Mouse (Mus musculus) heart, postnatal 0 days (tissue): ENCODE results near the gene Rptor. TPM values are rescaled to one million over a fixed set of nuclear protein-coding genes. Genes with fewer than 3 reads are reported as not detected.

Experiments used
- ATAC-seq: fragments of 200-750 bp; cut with Nextera tagmentation; 2 replicates; pipeline ENCODE4 v1.8.0; 2017; ENCODE audit warnings: low read depth, moderate number of reproducible peaks, moderate library complexity; ENCODE audit not compliant: insufficient read depth
- DNase-seq: peaks from one replicate; pipeline ENCODE4 v3.0.0-alpha.2; 2016; ENCODE audit warnings: low spot score
- H3K27ac ChIP-seq: fragments of 300-500 bp; sonication (generic); 2 replicates; pipeline ENCODE4 v1.5.1; 2014; ENCODE audit warnings: low read depth, mild to moderate bottlenecking
- H3K27me3 ChIP-seq: fragments of 300-500 bp; sonication (generic); 2 replicates; pipeline ENCODE4 v1.6.1; 2014; ENCODE audit warnings: low read length, mixed read lengths; ENCODE audit not compliant: control insufficient read depth, insufficient read depth
- H3K36me3 ChIP-seq: fragments of 300-500 bp; sonication (generic); replicated peaks from 2 replicates; pipeline ENCODE4 v1.6.1; 2014; ENCODE audit warnings: low read length, mixed read lengths; ENCODE audit not compliant: control insufficient read depth, insufficient read depth
- H3K4me1 ChIP-seq: fragments of 300-500 bp; sonication (generic); 2 replicates; pipeline ENCODE4 v1.6.1; 2014; ENCODE audit warnings: antibody characterized with exemption; ENCODE audit not compliant: control insufficient read depth, insufficient read depth
- H3K4me2 ChIP-seq: fragments of 300-500 bp; sonication (generic); 2 replicates; pipeline ENCODE4 v1.6.1; 2014; ENCODE audit warnings: low read depth, mild to moderate bottlenecking, low read length, moderate library complexity
- H3K4me3 ChIP-seq: fragments of 300-500 bp; sonication (generic); 2 replicates; pipeline ENCODE4 v1.5.1; 2014; ENCODE audit warnings: low read depth, low read length
- H3K9ac ChIP-seq: fragments of 300-500 bp; sonication (generic); replicated peaks from 2 replicates; pipeline ENCODE4 v1.6.1; 2014; ENCODE audit warnings: low read depth, low read length, mixed read lengths
- H3K9me3 ChIP-seq: fragments of 300-500 bp; sonication (generic); replicated peaks from 2 replicates; pipeline ENCODE4 v1.6.1; 2016; ENCODE audit warnings: low read length; ENCODE audit not compliant: control insufficient read depth
- CTCF ChIP-seq: IDR thresholded peaks from 2 replicates; pipeline ENCODE4 v1.5.1; 2016; ENCODE audit warnings: antibody characterized with exemption, control low read depth, low read depth
- EP300 ChIP-seq: IDR thresholded peaks from 2 replicates; pipeline ENCODE4 v1.6.1; 2016; ENCODE audit warnings: antibody characterized with exemption, low read depth
- WGBS: fragments of 180-500 bp; shearing (Covaris S2); extraction: QIAGEN DNeasy Blood & Tissue Kit; methylation state at CpG from one replicate; pipeline ENCODE4 v1.1.7; 2014; 5-methylcytosine and 5-hydroxymethylcytosine counted together
- polyA plus RNA-seq: library from polyadenylated mRNA; unstranded; fragments of >200 nt; fragmentation: Nextera tagmentation; extraction: Ambion mirVana; gene quantifications from 2 replicates; pipeline ENCODE4 v1.2.1, GENCODE M21; 2015
- total RNA-seq: library from RNA; depleted of rRNA; stranded (reverse); fragments of >200 nt; gene quantifications from 2 replicates; pipeline ENCODE4 v1.2.3, GENCODE M21; 2014; ENCODE audit warnings: low replicate concordance

The Rptor gene
- total and polyA plus RNA-seq, 2 experiments from 2014 or later = 4.8 to 39.8 TPM

DNA sequence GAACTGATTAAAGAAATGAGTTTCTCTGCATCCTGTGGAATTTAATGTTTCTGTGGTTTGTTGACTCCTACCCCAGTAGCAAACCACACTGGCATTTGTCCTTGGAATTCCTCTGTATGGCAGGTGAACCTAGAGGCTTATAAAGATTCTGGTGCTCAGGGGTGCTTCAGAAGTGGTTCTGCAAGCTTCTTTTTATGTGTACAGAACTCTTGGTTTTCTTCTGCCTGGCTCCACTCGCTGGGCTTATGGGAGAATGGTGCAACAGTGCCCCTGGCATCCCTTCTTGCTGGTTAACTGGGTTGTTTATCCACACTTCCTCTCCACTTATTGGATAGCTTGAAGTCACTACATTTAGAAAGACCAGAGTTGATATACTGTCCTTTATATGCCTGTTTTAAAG is 104.6 kb downstream of the Rptor start:
- WGBS = 93% methylated on average over 1 of the region's 1 CpGs
- no peak overlapping the region for H3K4me3 ChIP-seq
- no peaks in the 10 kb centered on the region for H3K9me3 ChIP-seq
- no peaks in the 10 kb centered on the region for H3K36me3 ChIP-seq
- H3K27ac ChIP-seq = no peak overlapping the region
- no peak for DNase-seq
- TF ChIP-seq CTCF = no peak
- no peak for TF ChIP-seq EP300
- H3K27me3 ChIP-seq = no peaks in the 10 kb centered on the region
- H3K9ac ChIP-seq = no peak overlapping the region
- peaks cover 32% of the 10 kb centered on the region for H3K4me1 ChIP-seq
- H3K4me2 ChIP-seq = no peak overlapping the region
- no peak for ATAC-seq

DNA sequence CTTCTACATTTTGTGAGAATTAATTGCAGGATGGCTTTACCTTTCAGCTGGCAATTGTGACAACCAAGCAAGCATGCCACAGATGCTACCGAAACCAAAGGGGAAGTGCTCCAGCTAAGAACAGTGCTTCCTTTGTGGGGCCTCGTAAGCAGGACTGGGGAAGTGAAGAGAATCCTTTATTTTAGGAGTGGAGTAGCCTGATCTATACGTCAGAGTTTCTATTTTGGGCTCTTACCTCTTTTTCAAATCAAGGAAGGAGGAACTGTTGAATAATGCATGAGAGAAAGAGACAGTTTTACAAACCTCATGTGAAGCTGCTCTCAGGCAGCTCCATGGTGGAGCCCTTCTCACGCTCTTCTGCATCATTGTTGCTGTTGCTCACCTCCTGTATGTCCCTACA is 106.5 kb downstream of the Rptor start:
- Histone ChIP-seq H3K4me3 (no peak overlapping the region), H3K4me1 (peaks cover 32% of the 10 kb centered on the region), H3K36me3 (no peaks in the 10 kb centered on the region), H3K9ac (no peak overlapping the region), H3K27ac (no peak overlapping the region), H3K9me3 (no peaks in the 10 kb centered on the region), H3K4me2 (no peak overlapping the region), H3K27me3 (no peaks in the 10 kb centered on the region)
- TF ChIP-seq CTCF = no peak
- TF ChIP-seq EP300 = no peak
- WGBS = 63% methylated on average over 4 of the region's 4 CpGs
- ATAC-seq (no peak), DNase-seq (no peak)

DNA sequence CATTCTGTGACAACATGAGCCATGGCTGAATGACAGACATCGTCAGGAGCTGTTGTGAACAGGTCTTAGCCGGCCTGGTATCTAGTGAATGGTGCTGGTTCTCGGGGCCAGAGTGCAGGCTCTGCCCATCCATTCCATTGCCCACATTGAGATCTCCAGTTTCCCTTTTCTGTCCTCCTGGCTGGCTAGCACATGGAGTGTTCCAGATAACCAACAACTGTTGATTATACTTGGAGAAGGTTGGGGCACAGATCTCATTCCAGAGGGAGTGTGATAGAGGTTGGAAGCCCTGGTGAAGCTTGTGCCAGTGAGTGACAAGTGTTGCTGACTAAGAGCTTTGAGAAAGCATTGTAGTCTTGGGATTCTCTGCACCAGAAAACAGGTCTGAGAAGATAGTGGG is 107.6 kb downstream of the Rptor start:
- DNase-seq (no peak), ATAC-seq (peak; percentile 31)
- Histone ChIP-seq H3K9ac (no peak overlapping the region), H3K4me1 (peaks cover 32% of the 10 kb centered on the region), H3K9me3 (no peaks in the 10 kb centered on the region), H3K36me3 (no peaks in the 10 kb centered on the region), H3K4me2 (no peak overlapping the region), H3K27ac (no peak overlapping the region), H3K4me3 (no peak overlapping the region), H3K27me3 (no peaks in the 10 kb centered on the region)
- 46% methylated on average over 3 of the region's 3 CpGs for WGBS
- TF ChIP-seq CTCF (no peak), EP300 (no peak)

DNA sequence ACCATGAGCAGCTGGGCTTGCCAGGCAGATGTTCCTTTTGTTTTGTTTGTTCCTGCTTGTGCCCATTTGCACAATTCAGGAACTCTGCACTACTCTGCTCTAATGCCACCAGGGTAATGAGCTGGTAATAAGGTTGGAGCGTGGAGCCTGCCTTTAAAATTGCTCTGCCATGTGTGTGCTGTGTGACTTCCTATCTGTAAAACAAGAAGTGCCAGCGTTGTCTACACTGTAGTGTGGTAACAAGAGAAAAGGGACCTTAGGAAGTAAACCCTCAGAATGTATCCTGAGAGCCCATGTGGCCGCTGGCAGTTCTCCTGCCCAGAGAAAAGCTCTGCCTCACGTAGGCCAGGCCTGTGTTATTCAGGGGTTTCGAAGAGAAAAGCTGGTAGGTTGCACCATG is 108.1 kb downstream of the Rptor start:
- Histone ChIP-seq H3K4me3 (no peak overlapping the region), H3K4me1 (peaks cover 28% of the 10 kb centered on the region), H3K9me3 (no peaks in the 10 kb centered on the region), H3K9ac (no peak overlapping the region), H3K27ac (no peak overlapping the region), H3K4me2 (no peak overlapping the region), H3K27me3 (no peaks in the 10 kb centered on the region), H3K36me3 (no peaks in the 10 kb centered on the region)
- 80% methylated on average over 5 of the region's 5 CpGs for WGBS
- TF ChIP-seq CTCF (no peak), EP300 (no peak)
- ATAC-seq = no peak
- DNase-seq = no peak

DNA sequence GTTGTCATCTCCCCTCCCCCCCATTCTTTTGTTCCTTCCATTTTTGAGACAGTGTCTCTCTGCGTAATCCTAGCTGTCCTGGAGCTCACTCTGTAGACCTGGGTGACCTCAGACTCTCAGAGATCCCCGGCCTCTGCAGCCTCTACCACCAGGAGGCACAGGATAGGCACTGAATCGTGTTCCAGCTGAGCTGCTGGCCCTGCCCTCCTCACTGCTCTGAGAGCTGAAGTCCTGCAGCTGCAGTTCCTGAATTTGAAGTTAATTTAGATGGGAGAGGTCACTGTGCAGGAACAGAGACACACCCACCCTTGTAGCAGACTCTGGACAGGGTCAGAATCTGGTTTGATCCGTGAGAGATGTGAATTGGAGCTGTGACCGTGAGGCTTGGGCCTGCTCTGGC is 112.7 kb downstream of the Rptor start:
- Histone ChIP-seq H3K27me3 (no peaks in the 10 kb centered on the region), H3K4me1 (peaks cover 10% of the 10 kb centered on the region), H3K36me3 (no peaks in the 10 kb centered on the region), H3K9me3 (peaks cover 5% of the 10 kb centered on the region; the same call in 1 of the 2 replicates), H3K4me2 (no peak overlapping the region), H3K27ac (no peak overlapping the region), H3K9ac (no peak overlapping the region), H3K4me3 (no peak overlapping the region)
- no peak for DNase-seq
- TF ChIP-seq CTCF (no peak; the same call in 1 of the 2 replicates), EP300 (no peak)
- 65% methylated on average over 5 of the region's 5 CpGs for WGBS
- no peak for ATAC-seq

- no peak for TF ChIP-seq CTCF
- no peak for TF ChIP-seq EP300
- ATAC-seq = no peak
- WGBS = 86% methylated on average over 5 of the region's 5 CpGs
These were observed 113.3 kb downstream of the Rptor start for GRCm38 (mm10) chr11:119715841-119716596.

More at GRCm38 (mm10) chr11:119715841-119716596, 113.3 kb downstream of the Rptor start:
- Histone ChIP-seq H3K4me3 (no peak overlapping the region), H3K27ac (no peak overlapping the region), H3K9me3 (peaks cover 5% of the 10 kb centered on the region; the same call in 1 of the 2 replicates), H3K9ac (no peak overlapping the region), H3K27me3 (no peaks in the 10 kb centered on the region), H3K36me3 (no peaks in the 10 kb centered on the region), H3K4me1 (peaks cover 10% of the 10 kb centered on the region), H3K4me2 (no peak overlapping the region)
- DNase-seq = no peak
